Mouse (Mus musculus) spleen, postnatal 36 days (tissue): Measurements from ENCODE around the gene Tspyl3.

Source experiments
- DNase-seq, 2 experiments: peaks; one replicate each; pipeline ENCODE4 v3.0.0; 2022; ENCODE audit warnings: low spot score in 2 of 2, mixed read lengths in 1 of 2

Tspyl3 gene

DNA sequence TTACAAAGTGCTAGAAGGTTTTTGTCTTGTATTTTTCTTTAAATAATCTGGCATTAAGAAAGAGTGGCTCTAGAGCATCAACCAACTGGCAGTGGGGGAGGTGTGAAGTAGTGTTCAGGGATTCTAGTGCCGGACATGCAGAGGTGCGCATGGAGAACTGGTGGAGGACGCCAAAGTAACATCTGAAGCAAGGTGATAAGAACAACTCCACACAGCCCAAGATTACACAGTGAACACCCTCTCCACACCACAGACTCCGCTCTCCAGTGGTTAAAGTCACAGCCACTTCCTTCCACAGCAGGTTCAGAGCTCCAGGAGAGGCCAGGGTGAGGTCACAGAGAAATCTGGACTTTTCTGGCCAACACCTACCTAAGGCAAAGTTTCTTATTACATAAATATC, 2.7 kb upstream of the Tspyl3 start:
- peak; percentile 14 to 28 for DNase-seq

DNA sequence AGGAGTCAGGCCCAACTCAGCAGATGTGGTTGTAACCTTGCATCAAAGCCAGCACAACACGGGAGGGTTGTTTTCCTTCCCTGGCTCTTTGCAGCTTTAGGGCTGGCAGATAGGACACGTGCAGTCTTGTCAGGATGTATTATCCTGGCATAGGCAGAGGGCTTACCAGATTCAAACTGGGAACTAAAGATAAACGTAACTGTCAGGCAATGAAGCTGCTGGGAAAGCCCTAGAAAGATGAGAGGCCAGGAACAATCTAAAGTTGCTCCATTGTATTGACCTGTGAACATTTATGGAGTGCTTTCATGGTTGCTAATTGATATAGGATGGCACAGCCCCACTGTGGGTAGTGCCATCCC, 333 bp upstream of the Tspyl3 start:
- no peak for DNase-seq

DNA sequence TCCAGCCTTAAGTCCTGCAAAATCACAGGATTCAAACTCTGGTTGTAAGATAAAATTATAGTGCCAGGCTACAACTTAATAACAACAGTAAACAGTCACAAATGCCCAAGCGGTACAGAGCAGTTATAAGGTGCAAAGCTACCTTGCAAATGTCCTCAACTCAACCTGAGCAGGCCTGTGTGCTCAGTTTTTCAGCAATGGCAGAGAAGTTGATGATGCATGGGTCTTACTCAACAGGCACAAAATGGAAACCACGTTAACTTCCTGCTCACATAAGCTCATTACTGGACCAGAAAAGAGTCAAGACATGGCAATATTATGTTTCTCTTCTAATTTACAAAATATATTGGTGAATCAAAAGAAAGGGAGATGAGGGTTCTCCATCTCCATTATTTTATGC, 2.7 kb downstream of the Tspyl3 start:
- DNase-seq = no peak

DNA sequence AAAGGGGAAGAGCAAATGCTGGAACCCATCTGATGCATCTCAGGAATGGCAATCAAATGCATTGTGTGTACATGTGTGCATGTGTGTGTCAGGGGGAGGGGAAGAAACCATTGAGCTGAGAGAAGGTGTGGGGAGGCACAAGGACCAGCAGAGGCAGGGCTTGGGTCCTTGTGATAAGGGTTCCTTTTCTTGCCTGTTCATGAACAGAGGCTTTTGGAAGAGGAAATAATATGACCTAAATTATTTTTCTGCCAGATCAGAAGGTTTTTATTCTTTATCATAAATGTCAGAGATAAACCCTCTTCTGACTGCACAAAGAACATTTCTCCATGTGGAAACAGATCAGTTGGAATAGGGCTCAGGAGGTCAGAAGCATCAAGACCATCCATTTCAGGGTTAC, 3.1 kb downstream of the Tspyl3 start:
- no peak for DNase-seq

DNA sequence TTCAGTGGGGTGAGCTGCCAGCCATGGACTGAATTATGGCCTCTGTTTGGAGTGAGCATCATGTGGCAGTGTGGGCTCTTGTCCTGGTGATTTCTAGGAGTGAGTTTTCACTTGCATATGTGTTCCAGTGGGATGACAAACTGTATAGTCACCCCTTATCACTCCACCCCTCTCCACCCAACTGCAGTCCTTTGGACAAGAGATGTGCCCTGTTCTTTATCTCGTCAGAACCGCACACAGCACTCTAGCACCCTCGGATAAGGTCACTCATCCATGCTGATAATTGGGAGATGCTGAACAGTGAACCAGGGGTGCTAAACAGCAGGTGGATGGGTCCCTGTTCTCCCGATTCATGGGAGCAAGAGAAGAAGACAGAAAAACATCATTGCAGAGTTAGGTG, 3.6 kb downstream of the Tspyl3 start:
- DNase-seq = peak in 1 of 2 experiments; percentile 27

DNA sequence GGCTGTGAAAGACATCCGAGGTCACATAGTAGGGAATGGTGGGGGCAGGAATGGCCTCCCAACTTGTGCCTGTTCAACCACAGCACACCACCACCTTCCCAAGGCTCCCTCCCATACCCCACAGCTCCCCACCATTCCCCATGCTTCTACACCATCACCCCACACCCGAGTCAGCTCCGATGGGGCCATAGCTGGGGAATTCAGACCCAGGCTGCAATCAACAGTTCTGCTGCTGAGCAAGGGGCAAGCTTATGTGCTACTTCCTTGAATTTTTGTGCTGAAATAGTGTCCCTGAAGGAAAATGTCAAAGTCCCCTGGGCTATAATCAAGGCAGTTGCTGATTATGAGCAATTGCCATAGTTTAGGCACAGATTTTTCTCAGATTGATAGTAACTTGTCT, 6.7 kb downstream of the Tspyl3 start:
- DNase-seq = no peak

DNA sequence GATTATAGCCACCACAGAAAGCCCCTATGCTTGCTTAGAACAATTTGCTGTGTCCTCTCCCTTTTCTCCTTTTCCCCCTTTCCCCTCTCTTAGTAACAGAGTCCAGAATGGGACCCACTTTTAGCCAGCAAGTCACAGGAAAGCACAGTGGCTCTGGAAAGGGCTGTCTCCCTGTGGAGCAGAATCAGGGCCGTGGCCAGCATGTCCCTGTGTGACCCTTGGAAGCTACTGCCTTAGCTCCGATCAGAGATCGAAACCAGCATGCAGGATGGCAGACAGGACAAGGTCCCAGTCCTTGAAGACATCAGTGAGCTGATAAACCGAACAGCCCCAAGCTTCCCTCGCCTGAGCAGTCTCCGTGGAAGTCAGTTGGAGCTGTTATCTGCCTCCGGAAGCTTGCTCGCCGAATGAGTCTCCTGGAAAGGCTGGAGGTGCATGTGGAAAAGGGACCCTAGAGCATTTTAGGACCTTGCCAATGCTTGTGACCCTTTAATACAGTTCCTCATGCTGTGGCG, 7.4 kb downstream of the Tspyl3 start:
- DNase-seq = no peak

DNA sequence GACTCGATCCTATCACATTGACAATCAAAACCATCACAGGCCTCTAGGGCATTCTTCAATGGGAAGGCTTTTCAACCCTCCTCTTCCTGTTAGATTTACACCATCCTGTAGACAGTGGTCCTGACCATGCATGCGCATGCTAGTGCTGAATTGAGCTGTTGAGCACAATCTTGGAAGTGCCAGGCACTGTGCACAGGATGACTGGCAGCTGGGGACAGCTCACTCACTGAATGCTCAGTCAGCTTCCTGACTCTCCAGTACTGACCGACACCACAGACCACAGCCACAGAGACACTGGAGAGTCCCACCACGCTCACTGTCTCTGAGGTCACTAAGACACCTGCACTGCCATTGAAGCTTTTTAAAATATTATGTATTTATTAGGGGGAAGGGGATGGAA, 9.8 kb downstream of the Tspyl3 start:
- no peak for DNase-seq

DNA sequence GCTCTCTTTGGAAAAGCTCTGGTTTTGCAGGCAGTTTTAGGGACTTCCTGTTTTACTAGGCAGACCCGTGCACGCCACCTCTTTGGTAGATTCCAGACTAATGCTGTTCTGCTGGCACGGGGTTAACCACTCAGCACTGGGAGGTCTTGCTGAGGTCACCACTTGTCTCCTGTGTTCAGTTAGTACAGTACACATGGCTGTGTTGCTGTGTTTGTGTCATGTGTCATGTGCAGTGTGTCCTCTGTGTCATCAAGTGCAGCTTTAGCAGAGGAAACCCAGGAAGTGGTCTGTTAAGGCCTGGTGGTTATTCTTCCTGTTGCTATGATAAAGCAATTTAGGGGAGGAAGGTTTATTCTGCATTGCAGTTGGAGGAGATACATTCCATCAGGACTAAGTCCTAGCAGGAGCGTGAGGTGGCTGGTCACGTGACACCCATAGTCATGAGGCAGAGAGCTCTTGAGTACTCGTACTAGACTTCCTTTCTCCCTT, 10.4 kb downstream of the Tspyl3 start:
- peak; percentile 28 to 29 for DNase-seq

DNA sequence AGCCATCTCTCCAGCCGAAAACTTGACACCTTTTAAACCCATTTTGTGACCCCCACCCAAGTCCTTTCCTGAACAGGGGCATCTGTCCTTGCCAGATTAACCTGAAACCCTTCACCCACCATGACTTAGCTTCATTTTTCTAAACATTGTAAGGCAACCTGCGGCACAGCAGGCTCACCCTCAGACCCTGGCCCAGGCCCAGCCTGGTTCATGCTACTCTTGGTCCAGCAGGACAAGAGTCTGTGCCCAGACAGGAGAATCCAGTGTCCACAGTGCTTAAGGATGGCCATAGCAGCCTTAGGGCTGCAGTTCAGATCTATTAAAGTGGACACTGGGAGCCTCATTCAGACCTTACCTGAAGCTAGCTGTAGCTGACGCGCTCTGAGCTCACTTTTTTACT, 11.9 kb downstream of the Tspyl3 start:
- no peak for DNase-seq

DNA sequence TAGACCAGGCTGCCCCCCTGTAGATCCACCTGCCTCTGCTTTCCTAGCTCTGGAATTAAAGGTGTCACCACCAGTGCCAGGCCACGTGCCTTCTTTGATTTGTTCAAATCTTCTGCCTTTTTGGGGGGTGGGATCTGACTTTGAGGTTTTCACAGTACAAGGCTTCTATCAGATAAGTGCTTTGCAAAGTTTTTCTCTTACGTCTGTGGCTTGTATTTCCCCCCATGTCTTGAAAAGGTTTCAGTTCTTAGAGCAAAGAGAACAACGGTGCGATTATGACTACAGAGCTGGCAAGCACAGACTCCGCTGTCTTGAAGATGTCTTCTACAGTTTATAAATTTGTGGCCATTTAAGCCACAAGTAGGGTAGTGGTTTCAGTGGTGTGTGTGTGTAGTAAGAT, 13.8 kb downstream of the Tspyl3 start:
- no peak for DNase-seq

DNA sequence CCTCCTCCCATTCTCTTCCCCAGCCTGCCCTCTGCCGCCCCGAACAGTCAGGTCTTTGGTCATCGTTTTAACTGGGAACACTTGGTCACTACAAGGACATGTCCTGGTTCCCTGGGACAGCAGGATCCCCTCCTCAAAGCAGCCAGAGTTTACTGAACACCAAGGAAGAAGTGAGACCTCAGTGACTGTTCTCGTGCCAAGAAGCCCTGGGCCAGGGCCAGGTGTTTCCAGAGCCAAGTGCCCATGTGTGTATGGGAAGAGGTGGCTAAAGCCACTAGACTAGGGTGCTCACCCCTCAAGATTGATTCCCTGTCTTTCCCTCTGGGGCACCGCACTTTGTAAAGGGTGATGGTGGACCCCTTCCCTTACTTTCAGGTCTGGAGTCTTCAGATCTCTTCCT, 16.0 kb downstream of the Tspyl3 start:
- DNase-seq = no peak

DNA sequence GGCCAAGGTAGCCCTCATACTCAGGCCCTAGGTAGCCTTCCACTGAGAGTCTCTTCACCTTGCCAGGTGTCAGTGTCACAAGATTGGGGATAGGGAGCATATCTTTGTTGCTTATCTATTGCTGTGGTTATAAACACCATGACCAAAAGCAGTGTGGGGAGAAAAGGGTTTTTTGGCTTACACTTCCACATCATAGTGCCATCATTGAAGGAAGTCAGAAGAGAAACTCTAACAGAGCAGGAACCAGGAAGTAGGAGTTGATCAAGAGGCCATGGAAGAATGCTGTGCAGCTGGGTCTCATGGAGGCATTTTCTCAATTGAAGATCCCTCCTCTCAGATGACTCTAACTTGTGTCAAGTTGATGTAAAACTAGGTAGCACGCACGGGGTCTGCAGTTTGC, 17.1 kb downstream of the Tspyl3 start:
- DNase-seq = no peak

DNA sequence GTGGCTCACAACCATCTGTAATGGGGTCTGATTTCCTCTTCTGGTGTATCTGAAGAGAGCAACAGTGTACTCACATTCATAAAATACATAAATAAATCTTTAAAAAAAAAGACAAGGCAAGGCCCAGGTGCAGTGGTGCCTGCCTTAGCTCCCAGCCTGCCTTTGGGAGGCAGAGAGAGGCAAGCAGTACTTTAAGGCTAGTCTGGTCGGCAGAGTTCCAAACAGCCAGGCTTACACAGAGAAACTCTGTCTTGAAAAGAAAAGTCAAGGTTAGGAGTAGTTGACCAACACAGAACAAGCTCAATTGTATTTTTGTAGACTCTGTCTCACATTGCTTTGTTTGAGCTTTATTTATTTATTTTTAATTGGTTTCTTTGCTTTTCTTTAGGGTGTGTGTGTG, 22.5 kb downstream of the Tspyl3 start:
- no peak for DNase-seq

DNA sequence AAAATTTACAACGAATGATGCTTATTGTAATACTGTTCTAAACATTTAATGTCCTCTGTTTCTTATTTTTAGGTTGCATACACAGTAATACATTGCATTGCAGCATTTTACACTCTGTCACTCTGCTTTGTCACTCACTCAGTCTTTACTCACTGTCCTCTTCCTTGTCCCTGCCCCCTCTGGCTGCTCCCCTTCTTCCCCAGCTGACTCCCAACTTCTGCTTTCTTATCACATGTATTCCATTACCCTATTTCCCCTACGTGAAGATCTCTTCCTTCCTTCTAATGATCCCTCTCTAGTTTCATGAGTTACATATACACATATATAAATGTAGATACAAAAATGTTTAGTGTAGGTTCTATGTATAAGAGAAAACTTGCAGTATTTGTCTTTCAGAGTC, 26.1 kb downstream of the Tspyl3 start:
- no peak for DNase-seq

DNA sequence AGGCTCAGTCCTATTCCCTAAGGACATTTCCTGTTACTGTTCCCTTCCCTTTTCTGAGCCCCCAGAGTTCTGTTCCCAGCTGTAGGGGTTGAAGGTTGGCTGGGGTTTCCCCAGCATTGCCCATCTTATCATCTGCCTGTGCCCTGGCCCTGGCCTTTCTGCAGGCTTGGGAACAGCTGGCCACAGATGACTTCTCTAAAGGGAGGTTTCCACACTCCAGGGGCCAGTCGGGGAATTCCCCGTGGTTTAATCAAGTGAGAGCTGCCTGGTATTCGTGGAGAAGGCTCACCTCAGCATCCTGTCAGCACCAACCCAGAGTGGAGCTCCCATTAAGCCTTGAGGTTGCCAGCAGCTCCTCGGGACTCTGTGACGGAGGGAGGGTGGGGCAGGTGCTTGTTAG, 26.8 kb downstream of the Tspyl3 start:
- DNase-seq = no peak

DNA sequence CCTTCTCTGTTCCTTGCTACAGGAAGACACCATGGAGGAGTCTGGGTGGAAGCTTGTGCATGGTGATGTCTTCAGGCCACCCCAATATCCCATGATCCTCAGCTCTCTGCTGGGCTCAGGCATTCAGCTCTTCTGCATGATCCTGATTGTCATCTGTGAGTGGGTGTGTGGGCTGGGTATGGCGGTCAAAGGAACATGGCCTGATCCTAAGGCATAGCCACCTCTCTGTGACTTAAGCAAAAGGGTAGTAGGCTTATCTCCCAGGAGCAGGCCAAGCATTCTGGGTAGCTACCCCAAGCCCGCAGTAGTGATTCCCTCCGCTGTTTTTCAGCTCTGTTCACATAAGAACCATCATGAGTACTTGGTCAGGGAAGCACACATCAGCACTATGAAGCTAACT, 31.0 kb downstream of the Tspyl3 start:
- no peak for DNase-seq

DNA sequence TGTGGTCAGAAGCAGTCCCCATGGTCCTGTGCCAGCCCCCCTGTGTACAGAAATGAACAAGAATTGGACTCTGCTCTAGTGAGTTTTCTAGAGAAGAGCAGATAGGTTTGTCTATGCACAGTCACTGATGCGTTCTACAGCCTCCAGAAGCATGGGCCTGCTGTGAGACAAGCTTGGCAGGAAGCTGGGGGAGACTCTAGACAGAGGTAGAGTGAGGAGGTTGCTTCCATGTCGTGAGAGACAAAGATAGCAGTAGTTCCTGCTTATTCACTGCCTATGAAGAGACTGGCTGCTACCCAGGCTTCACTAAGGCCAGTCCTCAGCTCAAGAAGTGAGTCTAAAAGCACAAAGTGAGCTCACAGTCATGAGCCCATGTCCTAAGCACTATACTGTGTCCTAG, 34.0 kb downstream of the Tspyl3 start:
- DNase-seq = no peak

DNA sequence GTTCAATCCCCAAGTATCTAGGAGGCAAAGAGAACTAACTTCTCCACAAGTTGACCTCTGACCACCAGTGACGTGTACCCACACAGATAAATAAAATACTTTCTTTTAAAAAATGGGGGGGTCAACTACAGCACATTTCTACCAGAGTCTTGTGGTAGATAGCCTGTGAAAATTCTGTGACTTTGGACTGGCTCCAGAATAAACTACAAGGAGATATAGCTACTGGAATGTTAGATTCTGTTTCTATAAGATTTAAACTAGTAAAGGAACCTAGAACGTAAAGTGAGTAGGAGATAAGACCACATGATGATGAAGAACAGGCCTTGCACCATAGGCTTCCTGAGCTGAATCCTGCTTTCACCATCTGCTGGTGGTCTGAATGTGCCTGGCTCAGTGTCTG, 37.4 kb downstream of the Tspyl3 start:
- DNase-seq = no peak

DNA sequence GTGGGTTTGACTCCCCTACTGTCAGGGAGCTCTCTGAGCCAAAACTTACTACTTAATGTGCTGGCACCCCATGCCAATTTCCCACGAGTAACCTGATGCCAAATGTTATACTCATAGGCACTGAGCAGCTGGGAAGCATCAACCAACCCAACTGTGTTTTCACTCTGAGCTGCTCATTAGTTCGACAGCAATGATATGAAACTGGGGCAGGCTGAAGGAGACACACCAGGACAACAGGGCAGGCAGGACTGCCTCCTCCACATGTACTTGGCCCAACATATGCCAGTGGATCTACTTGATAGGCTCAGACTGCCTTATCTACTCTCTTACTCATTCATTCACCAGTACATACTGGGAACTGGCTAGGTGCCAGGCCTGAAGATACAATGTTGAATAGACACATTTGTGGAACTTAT, 39.1 kb downstream of the Tspyl3 start:
- DNase-seq = peak in 1 of 2 experiments; percentile 28

DNA sequence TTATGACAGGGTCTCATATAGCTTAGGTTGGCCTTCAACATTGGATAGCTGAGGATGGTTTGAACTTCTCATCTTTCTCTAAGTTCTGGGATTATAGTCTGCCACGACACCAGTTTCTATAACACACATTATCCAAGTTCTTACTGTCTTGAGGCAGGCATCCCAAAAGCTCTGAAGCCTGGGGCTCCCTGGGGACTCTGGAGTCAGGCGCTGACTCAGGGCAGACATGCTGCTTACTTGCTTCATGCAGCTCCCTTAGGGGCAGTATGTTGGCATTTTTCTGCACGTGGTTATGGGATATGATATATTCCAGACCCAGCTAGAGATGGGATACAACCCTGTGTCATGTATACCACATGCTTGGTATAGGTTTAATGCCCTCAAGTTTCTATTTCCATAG, 45.3 kb downstream of the Tspyl3 start:
- no peak for DNase-seq

DNA sequence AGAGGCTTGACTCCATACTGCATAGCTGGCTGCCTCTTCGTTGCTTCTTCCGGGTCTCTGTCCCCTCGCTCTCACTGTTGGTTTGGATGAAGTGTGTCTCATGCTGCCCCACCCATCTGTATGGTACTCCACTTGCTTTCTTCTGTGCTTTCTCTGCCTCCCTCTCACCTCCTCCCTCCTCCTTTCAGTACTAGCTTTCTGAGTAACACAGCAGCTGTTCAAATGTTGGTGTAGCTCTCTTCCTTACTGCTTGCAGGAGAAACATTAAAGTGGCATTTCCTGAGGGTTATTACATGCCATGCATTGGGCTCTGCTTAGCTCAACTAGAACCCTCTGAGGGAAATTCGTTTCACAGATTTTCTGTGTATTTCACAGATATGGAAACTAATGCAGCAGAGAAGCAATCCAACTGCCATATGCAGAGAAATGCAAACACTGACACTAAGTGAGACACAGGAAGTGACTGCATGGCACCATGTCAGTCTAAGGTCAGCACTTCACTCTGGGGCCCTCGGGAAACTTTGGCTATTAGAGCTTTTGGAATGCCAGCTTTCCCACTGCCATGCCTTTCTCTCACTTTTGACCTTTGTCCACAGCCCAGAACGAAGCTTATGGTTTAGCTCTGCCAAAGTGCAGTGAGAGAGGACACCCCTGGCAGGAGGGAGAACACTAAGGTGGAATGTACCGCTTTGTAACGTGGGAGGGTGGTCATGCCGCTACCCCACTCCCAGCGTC, 45.9 kb downstream of the Tspyl3 start:
- DNase-seq = no peak

DNA sequence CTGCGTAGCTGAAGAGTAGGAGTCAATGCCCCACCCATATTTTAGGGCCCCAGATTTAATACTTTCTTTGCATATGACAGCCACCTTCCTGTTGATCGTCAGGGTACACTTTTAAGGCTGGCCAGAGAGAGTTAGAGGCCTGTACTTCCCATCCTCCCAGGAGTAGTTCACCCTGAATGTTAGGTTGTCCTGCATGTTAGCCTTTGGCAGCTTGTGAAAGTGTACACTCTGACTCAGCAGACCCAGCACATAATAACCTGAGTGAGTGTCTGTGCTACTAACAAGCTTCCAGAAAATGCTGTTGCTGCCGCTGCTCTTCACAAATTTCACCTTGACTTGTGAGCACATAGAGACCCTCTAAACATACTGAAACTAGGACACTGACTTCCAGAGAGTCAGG, 48.1 kb downstream of the Tspyl3 start:
- DNase-seq = no peak

DNA sequence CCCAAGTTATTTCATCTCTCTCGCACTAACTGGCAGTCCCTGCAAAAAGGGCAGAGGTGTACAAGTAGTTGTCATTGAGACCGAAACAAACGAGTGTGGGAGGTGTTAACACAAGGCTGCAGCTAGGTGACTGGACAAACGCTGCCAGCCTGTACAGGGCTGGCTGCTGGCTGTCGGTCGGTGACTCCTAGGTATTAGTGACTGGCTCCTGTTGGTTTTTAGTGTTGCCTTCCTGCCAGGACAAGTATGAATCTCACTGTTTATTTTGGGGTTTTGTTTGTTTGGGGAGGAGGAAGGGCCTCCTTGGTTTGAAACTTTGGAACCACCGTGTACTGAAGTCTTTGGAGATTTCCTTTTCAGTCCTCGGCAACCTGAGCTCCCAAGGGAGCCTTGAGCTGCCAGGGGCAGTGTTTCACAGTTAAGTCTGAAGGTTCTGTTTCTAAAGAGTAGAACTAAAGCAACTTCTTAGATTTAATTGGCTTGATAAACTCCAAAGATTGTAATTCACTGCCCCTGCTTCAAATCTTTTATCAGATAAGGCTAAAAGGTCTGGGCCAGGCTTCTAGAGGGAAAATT, 49.2 kb downstream of the Tspyl3 start:
- no peak for DNase-seq
